Mouse (Mus musculus): ENCODE results near the gene Wnt3a. TPM values are rescaled to one million over a fixed set of nuclear protein-coding genes. Genes with fewer than 3 reads are reported as not detected.

Wnt3a gene
- not detected for total RNA-seq (2021)
- long read RNA-seq, experiment 1, result 0 reads
- long read RNA-seq, experiment 2, result 0 reads

DNA sequence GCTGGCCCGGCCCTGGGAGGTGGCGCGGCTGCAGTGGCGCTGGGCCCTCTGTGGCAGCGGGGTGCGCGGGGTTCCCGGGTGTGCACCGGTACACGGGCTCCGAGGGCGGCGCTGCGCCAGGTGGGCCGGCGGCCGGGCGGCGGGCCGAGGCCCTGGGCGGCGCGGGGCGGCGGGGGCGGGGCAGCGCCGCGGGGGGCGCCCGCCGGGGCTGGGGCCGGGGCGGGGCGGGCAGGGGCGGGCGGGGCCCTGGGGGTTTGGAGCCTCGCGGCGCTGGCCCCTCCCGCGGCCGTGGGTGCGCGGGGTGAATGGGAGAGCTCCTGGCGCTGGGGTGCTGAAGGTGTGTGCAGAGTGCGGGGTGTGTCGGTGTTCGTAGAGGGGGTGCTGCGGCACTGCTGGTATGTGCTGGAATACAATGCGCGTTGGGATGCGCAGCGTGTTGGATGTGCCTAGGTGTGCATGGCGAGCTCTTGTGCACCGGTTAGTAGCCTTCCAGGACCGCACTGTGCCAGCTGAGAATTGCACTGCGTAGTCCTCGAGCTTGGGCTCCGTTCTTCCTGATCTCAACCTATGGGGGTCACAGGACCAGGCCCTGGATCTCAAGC, at the start of gene Wnt3a:
Gene Wnt3a, minus strand, starts transcription at position 51 of the 602 bp plus-strand sequence.
- DNase-seq (ENCODE audit: low spot score), result no peak

DNA sequence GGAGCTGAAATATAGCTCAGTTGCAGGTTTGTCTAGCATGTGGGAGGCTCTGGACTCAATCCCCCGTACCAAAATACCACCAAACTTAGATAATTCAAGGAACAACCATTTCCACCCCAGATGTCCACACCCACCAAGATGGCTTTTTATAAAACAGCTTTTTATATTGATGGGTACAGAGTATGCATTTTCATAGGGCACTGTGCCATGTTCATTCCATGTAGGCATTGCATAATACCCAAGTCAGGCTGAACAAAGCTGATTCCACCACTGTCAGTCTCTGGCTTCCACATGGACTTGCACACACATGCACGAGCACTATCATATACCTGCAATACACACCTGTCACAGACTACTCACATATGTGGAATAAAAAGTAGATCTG, 48.2 kb upstream of the Wnt3a start:
- no peak for DNase-seq (ENCODE audit: low spot score)

DNA sequence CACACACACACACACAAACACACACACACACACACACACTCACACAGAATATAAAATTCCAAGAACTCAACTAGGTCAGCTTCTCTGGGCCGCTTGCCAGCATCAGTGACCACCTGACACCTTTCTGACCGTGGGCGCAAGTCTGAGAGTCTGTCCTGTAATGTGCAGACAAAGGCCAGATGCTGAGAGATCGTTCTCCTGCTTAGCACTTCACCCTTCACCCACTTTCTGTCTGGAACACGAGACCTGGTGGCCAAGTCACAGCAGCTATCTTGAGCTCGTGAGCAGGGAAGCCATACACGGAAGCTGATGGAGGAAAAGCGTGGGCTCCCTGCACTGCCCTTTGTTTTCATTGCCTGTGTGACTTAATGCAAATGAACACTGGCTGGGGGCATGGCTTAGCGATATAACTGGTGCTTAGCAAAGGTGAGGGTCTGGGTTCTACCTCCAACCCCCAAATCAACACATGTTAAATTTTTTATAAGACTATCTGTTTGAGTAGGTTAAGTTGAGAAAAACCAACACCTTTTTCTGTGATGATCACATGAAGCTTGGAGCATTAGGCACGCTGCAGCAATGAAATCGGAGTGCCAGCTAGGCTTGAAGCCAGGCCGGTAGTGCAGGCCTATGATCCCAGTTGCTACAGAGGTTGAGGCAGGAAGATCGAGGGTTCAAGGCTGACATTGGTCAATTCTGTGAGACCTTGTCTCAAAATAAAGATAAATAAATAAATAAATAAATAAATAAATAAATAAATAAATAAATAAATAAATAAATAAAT, 47.6 kb upstream of the Wnt3a start:
- DNase-seq (ENCODE audit: low spot score), result peak; percentile 23

DNA sequence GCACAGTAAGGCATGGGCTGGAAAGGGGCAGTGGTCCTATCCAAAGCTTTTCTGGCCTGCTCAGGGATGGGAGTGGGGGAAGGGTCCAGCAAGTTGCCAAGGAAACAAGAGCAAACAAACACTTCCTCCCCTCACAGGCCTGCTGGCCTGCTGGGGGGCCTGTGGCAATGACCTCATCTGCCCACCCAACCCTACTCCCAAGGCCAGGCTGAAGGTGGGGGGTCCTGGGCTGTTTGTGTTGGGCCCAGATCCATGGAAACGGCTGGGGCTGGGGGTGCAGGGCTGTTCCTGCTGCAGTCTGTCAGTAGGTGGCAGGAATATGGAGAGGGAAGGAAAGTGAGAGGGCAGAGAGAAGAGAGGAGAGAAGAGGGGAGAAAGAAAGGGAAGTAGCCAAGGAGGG, 45.8 kb upstream of the Wnt3a start:
- no peak for DNase-seq (ENCODE audit: low spot score)

DNA sequence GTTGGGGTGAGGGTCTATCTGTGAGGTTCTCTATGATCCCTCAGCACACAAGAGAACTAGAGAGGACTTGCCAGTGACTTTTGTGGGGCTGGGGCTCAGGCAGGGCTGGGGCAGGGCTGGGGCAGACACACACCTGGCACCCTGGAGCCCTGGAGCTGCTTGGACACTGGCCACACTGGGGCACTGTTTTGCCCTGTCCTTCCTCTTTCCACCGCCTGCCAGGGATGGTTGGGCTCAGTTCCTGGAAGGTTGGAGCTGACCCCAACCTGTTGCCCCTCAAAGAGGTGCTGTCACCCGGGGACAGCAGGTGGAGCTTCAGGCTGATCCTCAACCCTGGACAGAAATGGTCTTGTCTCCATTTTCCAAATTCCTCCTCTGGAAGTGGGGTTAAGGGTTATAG, 45.4 kb upstream of the Wnt3a start:
- no peak for DNase-seq (ENCODE audit: low spot score)

DNA sequence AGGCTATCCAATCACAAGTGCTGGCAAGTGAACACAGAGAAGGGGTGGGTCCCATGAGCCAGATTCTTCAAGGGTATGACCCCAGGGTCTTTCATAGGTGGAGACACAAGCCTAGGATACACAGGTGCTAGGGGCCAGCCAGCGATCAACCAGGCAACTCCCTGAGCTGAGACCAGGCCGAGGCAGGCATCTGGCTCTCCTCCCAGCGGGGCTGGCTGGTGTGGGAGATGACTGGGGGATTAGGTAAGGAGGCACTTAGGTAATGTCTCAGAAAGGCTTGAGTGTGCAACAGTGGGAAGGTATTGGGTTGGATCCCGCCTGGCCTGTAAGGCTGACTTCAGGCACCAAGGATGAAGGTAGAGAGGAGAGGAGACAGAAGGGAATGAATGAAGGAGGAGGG, 44.6 kb upstream of the Wnt3a start:
- DNase-seq (ENCODE audit: low spot score), result peak; percentile 34

DNA sequence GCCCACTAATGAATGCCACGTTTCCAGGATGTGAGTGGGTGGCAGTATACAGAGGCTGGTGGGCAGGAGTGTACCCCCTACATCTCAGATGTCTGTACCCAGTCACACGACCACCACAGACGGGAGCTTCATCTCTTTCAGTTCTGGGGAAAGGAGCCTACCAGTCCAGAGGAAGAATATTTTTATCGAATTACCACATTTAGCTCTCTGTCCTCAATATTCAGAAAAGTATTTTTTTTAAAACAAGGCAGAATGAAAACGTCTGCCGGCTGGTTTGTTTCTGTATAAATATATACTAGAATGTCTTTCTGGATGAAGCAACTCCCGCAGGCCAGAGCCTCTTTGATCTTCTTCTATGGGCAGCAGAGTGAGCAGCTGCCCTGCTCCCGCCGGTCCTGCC, 42.4 kb upstream of the Wnt3a start:
- DNase-seq (ENCODE audit: low spot score), result no peak

DNA sequence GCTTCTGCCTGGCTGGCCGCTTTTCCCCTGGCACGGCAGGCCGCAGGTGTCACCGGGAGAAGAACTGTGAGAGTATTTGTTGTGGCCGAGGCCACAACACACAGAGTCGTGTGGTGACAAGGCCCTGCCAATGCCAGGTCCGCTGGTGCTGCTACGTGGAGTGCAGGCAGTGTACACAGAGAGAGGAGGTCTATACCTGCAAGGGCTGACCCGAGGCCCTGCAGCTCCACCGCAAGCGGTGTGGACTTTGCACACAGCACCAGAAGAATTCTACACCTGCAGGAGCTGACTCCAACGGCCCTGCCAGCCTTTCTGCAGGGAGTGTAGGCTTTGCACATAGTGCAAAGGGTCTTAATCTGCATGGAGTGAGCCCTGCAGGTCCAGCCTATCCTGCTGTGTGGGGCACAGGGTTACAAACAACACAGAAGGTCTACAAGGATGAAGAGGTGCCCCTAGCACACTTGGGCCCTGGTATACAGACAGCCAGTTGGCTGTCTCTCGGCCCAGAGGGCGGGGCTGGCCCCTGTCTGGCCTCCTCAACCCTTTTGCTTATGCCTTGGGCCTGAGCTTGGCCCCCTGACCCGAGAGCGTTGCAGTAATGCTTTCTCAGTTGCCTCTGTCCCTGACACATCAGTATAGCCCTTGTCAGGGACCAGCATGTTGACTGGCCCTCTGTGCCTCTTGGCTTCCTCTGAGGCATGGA, 40.8 kb upstream of the Wnt3a start:
- DNase-seq (ENCODE audit: low spot score), result no peak

DNA sequence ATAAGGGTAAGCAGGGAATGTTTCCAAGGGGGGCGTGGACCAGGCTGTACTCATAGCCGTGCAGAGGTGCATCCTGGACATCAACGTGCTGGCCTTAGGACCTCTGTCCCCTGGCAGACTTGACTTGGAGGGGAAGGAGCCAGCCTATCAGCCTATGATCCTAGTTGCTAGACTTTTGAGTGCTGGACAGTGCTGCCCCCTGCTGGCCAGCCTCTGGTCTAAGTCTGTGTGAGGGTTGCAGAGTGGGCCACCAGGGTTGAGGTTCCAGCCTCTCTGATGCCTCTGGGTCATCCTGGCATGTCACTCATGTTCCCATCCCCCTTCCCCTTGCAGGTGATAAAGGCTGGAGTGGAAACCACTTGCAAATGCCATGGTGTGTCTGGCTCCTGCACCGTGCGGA, 40.0 kb upstream of the Wnt3a start:
- peak; percentile 83 for DNase-seq (ENCODE audit: low spot score)

DNA sequence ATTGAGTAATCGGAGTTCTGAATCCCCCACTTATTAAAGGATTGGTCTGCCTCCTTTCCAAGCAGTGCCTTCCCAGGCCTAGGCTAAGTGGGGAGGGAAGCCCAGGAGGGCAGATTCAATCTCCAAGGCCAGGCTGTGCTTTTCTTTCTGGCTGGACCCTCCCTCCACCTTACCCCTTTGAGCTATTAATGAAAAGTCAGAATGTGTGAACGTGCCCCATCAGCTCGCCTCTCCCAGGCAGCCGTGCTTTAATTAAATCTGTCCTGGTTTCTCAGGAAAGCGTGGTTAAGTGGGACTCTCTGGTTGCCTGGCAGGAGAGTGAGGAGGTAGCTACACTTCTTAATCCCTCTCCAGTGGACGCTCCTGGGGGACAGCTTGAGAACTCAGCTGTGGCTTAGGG, 39.1 kb upstream of the Wnt3a start:
- DNase-seq (ENCODE audit: low spot score), result no peak

DNA sequence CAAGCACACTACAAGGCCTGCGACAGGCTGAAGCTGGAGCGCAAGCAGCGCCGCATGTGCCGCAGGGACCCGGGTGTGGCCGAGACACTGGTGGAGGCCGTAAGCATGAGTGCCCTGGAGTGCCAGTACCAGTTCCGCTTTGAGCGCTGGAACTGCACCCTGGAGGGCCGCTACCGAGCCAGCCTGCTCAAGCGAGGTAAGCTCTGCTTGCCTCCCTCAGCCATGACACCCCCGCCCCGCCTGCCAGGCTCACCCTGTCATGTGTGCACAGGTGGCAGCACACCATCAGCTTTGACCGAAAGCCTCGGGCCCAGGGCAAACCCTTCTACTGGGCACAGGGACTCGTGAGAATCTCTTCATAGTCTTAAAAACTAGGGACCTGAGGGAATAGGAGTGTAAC, 37.1 kb upstream of the Wnt3a start:
- no peak for DNase-seq (ENCODE audit: low spot score)

DNA sequence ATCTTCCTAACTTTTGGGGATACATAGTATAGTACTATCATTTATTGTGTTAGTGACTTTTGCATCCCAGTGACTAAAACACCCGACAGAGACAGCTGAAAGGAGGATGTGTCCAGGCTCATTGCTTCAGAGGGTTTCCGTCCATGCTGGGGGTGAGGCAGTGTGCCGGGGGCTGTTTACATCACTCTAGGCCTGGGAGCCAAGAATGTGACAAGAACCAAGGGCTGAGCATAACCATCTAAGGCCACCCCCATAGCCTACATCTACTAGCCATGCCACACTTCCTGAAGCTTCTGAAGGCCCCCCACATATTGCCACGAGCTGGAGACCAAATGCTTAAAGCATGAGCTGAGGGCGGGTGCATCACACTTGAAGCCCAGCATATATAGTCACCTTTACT, 34.2 kb upstream of the Wnt3a start:
- DNase-seq (ENCODE audit: low spot score), result no peak

DNA sequence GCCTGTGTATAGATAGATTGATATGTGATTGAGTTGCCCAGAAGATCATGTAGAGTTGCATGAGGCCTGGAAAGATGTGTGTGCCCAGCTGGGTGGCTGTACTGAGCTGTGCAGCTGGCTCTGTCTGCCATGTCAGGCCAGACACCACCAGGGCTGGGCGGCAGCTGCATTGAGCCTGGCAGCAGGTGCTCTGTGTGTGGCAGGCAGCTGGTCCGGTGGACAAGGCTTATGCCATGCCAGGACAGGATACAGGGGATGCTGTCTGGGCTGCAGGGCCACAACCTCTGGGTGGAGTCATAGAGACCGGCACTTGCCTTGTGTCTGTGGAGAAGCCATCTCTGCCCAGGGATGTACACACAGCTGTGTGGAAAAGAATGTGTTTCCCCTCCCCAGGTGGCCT, 32.4 kb upstream of the Wnt3a start:
- DNase-seq (ENCODE audit: low spot score), result no peak

DNA sequence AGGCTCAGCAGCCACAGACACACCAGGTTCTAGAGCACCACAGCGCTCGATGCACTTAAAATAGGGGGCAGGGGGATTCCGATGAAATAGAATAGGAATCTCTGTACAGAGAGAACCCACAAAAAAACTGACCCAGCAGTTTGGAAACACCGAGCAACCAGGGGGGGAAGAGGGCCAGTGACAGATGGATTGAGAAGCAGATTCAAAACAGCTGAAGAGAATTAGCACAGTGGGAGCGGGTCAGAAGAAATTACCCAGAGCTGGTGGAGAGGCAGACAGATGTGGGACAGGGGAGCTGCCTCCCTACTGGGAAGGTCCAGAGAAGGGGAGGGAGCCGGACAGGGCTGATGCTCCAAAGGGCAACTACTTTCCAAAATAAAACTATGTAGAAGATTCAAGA, 26.0 kb upstream of the Wnt3a start:
- DNase-seq (ENCODE audit: low spot score), result no peak

DNA sequence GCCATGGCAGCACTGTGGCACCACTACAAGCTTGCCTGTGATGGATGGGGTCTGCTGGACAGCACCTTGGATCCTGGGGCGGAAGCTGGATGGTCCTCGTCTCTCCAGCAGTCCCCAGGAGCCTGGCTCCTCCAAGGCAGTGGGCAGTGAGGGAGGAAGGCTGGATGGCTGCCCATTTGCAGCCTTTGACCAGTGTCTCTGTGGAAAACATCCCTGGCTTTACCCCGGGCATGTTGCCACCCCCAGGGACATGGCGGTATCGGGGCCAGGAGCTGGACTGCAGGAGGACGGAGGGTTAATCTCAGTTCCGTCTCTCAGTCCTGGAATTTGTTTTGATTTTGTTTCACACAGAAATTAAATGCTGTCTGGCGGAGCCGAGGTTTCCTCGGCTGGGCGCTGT, 23.4 kb upstream of the Wnt3a start:
- no peak for DNase-seq (ENCODE audit: low spot score)

DNA sequence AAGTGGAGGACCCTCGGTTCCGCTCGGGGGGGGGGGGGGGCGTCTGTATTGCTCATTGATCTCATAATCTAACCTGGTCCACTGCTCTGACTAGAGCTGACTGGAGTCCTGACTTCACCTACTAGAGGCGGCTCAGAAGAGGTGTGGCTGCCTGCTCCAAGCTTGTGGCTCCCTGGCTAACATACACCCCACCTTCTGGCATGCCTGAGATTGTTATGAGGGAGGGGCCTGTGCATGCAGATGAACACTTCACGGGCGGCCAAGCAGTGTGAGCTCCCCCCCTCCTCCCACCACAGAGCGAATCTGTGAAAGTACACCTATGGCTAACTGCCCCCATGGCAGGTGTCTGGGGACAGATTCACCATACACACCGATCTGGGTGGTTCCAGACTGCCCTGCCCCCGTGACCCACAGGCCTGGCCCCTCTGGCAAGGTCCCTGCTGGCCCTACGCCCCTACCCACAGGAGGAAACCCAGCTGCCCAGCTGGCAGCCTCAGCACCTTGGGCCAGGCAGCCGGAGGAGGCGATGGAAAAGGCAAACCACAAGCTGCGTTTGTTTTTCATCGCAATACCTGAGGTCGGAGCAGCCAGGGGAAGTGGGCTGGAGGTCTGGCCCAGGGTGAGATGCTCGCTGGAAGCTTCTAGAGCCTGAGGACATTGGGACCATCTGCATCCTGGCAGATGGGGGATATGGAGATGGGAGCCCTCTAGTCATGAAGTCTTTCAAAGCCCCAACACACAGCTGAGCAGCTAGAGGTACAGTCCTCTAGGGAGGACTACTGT, 22.7 kb upstream of the Wnt3a start:
- no peak for DNase-seq (ENCODE audit: low spot score)

DNA sequence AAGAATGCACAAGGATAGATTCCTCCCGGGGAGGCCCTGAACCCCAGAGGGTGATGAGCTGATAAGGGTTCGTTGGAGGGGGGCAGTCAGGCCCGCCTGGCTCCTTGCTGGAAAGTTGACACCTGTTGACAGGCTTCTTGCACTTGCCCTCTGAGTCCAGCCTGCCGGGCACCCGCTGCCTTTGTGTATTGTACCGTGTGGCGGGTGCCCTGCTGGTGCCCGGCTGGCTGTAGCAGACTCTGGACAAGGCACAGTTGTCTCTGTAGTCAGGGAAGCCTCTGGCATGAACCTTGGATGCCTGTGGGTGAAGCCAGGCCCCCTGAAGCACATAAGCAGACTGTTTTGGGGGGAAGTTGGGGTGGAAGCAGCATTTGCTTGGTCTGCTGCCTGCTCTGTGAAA, 21.9 kb upstream of the Wnt3a start:
- no peak for DNase-seq (ENCODE audit: low spot score)

DNA sequence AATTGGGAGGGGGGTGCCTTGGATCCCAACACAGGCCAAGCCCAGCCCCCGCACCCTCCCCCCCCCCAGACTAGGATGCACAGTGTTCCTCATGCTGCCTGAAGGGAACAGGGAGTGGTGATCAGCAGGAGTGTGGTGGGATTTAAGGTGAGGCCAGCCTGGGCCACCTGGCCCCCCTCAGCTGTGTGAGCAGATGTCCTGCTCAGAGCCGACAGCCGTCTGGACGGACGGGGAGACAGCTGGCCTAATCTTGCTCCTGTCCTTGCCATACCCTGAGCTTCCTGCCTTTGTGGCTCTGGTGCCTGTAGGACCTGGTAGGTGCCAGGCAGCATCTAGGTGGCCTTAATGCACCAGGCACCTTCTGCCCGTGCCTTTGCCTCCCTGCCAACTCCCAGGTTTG, 21.5 kb upstream of the Wnt3a start:
- DNase-seq (ENCODE audit: low spot score), result no peak

DNA sequence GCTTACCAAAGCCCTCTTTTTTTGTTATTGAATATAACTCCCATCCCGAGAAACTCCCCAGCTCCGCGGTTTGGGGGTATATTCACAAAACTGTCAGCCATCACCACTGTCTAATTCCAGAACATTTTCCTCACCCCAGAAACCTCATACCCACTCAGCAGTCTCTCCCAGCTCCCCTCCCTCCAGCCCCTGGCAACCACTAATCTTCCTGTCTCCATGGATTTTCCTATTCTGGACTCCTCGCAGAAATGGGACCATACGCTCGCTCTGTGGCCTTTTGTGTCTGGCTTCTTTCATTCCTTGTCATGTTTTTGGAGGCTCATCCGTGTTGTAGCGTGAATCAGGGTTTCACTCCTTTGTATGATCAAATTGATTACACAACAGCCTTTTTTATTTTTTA, 19.4 kb upstream of the Wnt3a start:
- no peak for DNase-seq (ENCODE audit: low spot score)

DNA sequence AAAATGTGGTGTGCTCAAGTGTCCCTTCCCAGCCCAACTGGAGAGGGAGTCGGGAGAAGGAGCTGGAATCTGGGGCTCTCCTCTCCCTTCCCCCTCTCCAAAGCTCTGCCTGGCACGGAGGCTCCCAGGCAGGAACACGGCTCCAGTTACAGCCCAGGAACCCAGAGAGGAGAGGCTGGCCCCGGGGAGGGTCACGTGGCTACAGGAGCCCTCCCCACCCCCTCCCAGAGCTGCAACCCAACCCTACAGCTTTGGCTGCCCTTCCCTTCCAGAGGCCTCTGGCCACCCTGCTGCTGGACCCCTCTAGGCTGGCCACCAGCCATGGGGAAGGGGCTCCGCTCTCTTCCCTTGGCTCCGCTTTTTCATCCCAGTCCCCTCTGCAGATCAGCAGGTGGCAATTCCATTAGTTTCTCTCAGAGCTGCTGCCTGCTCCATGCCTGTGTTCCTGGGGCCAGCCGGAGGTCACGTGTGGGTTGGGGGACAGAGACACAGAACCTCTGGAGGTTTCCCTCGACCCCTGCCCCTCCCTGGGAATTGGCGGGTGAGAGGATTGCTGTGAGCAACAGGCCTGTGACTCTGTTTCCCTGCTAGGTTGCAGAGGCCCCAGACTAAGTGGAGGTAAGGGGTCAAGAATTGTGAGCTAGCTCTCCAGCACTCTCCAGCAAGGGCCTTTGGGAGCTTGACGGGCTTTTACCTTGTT, 18.7 kb upstream of the Wnt3a start:
- peak; percentile 84 for DNase-seq (ENCODE audit: low spot score)

DNA sequence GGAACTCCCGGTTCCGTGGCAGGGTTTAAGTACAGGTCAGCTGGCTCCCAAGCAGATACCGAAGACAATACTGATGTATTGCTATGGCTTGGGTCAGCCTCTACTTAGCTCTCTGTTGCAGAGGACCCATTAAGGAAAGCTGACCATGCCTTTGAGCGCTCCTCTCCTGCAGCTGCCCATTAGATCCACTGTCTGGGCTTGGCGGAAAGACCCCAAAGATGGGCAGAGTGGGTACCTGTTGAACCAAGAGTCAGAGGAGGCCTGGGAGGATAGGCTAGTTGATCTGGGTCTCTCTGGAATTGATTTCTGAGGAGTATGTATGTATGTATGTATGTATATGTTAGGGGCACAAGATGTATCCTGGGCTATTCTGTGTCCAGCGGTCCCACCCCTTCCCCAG, 18.1 kb upstream of the Wnt3a start:
- no peak for DNase-seq (ENCODE audit: low spot score)
